Mouse (Mus musculus) embryonic facial prominence, embryonic 12.5 days (tissue): ENCODE measurements at regions not wholly inside any gene's neighbourhood (a gene's known extent, or its start where the extent isn't known, plus 50 kb on each side); places are given as distances from the start of the nearest gene placed in this dataset.

Experiments
- ATAC-seq: fragments of 200-750 bp; cut with Nextera tagmentation; 2 replicates; pipeline ENCODE4 v1.8.0; 2017; ENCODE audit not compliant: insufficient number of reproducible peaks, insufficient read depth, low FRiP score, low TSS enrichment
- H3K27ac ChIP-seq: fragments of 300-500 bp; sonication (generic); 2 replicates; pipeline ENCODE4 v1.5.1; 2016; ENCODE audit warnings: mild to moderate bottlenecking
- H3K27me3 ChIP-seq: fragments of 300-500 bp; sonication (generic); 2 replicates; pipeline ENCODE4 v1.6.1; 2016; ENCODE audit warnings: mild to moderate bottlenecking, moderate library complexity
- H3K36me3 ChIP-seq: fragments of 300-500 bp; sonication (generic); 2 replicates; pipeline ENCODE4 v1.6.1; 2016; ENCODE audit warnings: mild to moderate bottlenecking
- H3K4me1 ChIP-seq: fragments of 300-500 bp; sonication (generic); 2 replicates; pipeline ENCODE4 v1.6.1; 2016
- H3K4me2 ChIP-seq: fragments of 300-500 bp; sonication (generic); replicated peaks from 2 replicates; pipeline ENCODE4 v1.6.1; 2016; ENCODE audit warnings: mild to moderate bottlenecking, moderate library complexity
- H3K4me3 ChIP-seq: fragments of 300-500 bp; sonication (generic); 2 replicates; pipeline ENCODE4 v1.5.1; 2016; ENCODE audit warnings: mild to moderate bottlenecking
- H3K9ac ChIP-seq: fragments of 300-500 bp; sonication (generic); 2 replicates; pipeline ENCODE4 v1.6.1; 2016; ENCODE audit warnings: mild to moderate bottlenecking, moderate library complexity
- H3K9me3 ChIP-seq: fragments of 300-500 bp; sonication (generic); 2 replicates; pipeline ENCODE4 v1.6.1; 2016; ENCODE audit warnings: mild to moderate bottlenecking, moderate library complexity
- WGBS: fragments of 180-500 bp; shearing (Covaris S2); methylation state at CpG from one replicate; pipeline ENCODE4 v1.1.7; 2016; 5-methylcytosine and 5-hydroxymethylcytosine counted together

DNA sequence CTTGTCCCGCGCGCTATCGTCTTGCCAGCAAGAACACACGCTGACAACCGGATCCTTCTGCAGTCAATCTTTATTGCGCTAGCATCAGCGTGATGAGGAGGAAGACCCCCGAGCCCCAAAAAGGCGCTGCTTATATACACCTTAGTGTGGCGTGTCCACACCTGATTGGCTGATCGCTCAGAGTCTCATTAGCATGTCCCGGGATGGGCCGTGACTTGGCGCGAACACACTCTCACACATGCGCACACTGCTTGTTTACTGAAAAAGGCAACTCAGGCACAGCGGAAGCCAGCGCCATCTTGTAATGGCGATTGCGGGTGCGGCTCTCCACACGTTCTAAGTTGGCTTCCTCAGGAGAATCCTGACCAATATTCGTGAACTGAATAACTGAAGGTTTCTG lies 111.5 kb downstream of the Tsen15 start:
- ATAC-seq = no peak
- Histone ChIP-seq H3K4me1 (no peaks in the 10 kb centered on the region), H3K27ac (no peak overlapping the region)

DNA sequence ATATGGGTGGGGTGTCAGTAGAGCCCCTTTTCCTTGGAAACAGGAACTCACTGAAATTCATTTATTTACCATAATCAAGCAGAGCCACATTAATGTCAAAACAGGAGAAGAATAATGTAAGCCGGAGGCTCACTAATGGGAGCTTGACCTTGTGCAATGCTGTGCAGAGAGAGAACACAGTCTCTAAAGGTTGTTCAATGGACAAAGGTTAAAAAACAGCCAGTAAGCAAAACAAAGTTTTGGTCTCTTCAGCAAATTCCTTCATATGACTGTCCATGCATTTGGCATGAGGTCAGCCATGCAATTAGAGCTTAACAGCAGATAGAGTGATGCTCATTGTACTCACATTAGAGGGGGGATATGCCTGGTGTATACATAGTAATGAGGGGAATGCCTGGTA lies 113.1 kb downstream of the Tsen15 start:
- Histone ChIP-seq H3K27me3 (no peaks in the 10 kb centered on the region), H3K4me3 (no peak overlapping the region), H3K36me3 (no peaks in the 10 kb centered on the region), H3K9ac (no peak overlapping the region), H3K4me2 (no peak overlapping the region), H3K27ac (no peak overlapping the region), H3K4me1 (no peaks in the 10 kb centered on the region), H3K9me3 (no peaks in the 10 kb centered on the region)
- no peak for ATAC-seq
- 73% methylated on average over 1 of the region's 1 CpGs for WGBS

More for the DNA sequence above, 111.5 kb downstream of the Tsen15 start:
- Histone ChIP-seq H3K9ac (no peak overlapping the region), H3K36me3 (no peaks in the 10 kb centered on the region), H3K4me3 (no peak overlapping the region), H3K27me3 (no peaks in the 10 kb centered on the region), H3K4me2 (no peak overlapping the region), H3K9me3 (no peaks in the 10 kb centered on the region)
- 96% methylated on average over 24 of the region's 24 CpGs for WGBS

DNA sequence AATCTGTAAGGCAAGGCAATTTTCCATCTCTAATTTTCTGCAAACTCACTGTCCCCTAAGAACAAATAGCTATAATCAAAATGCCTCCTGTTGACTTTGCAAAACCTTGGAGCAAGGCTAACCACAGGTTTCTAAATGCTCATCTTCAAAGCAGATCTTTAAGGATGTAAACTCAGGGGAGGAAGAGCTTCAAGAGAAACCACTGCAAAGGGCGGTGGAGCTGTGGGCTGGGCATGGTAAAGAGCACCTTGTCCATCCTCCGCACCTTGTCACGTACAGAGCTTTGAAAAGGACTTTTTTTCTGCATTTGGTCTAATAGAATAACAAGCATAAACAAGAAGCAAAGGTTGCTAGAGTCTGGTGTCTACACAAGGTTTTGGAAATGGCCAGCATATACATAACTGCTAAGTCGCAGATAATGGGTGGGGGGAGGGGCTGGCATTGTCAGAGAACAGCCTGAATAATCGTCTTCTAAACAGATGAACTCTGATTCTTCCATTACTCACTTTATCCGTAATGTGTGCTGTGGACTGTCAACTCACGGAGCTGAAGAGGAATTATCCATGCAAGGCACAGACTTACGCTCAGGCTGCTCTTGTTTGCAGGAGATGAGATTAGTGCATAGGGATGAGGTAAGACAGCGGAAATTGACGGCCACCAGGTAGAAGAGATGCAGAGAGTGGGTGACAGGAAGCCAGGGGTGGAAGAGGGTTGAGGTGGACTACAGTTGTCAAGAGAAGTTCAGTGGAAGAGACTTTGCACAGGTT lies 116.4 kb downstream of the Tsen15 start:
- Histone ChIP-seq H3K9ac (no peak overlapping the region), H3K4me2 (no peak overlapping the region), H3K27me3 (no peaks in the 10 kb centered on the region), H3K27ac (no peak overlapping the region), H3K9me3 (no peaks in the 10 kb centered on the region), H3K4me1 (no peaks in the 10 kb centered on the region), H3K36me3 (no peaks in the 10 kb centered on the region), H3K4me3 (no peak overlapping the region)
- no peak for ATAC-seq
- 78% methylated on average over 10 of the region's 10 CpGs for WGBS

DNA sequence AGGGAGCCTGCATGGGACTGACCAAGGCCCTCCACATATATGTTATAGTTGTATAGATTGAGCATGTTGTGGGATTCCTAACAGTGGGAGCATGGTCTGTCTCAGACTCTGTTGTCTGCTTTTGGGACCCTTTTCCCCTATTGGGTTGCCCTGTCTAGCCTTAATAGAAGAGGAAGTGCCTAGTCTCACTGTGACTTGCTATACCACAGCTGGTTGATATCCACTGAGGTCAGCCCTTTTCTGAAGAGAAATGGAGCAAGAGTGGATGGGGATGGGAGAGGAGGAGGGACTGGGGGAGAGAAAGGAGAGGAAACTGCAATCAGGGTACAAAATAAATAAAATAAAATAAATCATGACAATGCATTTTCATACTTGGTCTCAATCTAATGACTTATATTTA lies 120.1 kb downstream of the Tsen15 start:
- no peak overlapping the region for H3K4me3 ChIP-seq
- no peak for ATAC-seq

DNA sequence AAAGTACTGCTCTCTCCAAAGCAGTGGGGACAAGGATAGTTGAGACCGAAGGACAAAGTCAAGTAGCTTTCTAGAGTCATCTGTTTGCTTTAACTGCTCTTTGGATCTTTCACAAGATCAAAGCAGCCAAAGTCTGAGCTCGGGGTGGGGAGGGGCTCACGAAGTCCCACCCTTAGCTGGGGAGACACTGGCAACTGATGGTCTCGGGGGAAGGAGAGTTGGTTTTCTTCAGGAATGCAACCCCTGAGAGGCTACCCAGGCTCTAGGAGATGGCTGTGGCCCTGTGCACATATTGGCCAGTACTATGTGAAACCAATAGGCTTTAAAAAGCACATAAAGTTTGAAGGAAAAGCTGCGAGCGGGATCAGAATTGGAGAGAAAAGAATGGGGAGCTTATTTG lies 121.5 kb downstream of the Tsen15 start:
- H3K9ac ChIP-seq = no peak overlapping the region

More for the DNA sequence above, 120.1 kb downstream of the Tsen15 start:
- no peaks in the 10 kb centered on the region for H3K9me3 ChIP-seq
- no peak overlapping the region for H3K9ac ChIP-seq
- no peaks in the 10 kb centered on the region for H3K36me3 ChIP-seq
- no peak overlapping the region for H3K4me2 ChIP-seq
- no peaks in the 10 kb centered on the region for H3K4me1 ChIP-seq
- H3K27me3 ChIP-seq = no peaks in the 10 kb centered on the region
- no peak overlapping the region for H3K27ac ChIP-seq

DNA sequence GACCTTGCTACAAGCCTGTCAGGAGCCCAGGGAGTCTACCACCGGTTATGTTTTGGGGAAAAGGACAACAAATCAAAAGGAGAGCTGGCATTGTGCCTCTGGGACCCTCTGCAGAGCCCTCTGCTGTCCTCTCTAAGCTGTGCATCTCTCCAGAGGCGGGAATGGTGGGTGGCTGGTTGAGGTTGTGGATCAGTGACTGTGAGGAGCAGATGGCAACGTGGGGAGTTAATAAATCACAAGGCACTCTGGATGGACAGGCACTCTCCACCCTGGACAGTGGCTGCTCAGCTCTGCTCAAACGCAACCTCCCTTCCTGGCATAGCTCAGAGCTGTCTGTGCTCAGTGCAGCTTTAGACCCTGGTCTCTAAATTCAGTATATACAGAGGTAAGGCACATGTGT lies 125.0 kb downstream of the Tsen15 start:
- Histone ChIP-seq H3K4me1 (no peaks in the 10 kb centered on the region), H3K27ac (no peak overlapping the region), H3K36me3 (no peaks in the 10 kb centered on the region), H3K9ac (no peak overlapping the region), H3K27me3 (no peaks in the 10 kb centered on the region), H3K4me3 (no peak overlapping the region), H3K4me2 (no peak overlapping the region), H3K9me3 (no peaks in the 10 kb centered on the region)
- no peak for ATAC-seq
- 47% methylated on average over 4 of the region's 4 CpGs for WGBS

More for the DNA sequence above, 121.5 kb downstream of the Tsen15 start:
- Histone ChIP-seq H3K4me2 (no peak overlapping the region), H3K9me3 (no peaks in the 10 kb centered on the region), H3K4me3 (no peak overlapping the region), H3K27me3 (no peaks in the 10 kb centered on the region), H3K27ac (no peak overlapping the region), H3K4me1 (no peaks in the 10 kb centered on the region), H3K36me3 (no peaks in the 10 kb centered on the region)
- 82% methylated on average over 6 of the region's 6 CpGs for WGBS
- ATAC-seq = no peak

DNA sequence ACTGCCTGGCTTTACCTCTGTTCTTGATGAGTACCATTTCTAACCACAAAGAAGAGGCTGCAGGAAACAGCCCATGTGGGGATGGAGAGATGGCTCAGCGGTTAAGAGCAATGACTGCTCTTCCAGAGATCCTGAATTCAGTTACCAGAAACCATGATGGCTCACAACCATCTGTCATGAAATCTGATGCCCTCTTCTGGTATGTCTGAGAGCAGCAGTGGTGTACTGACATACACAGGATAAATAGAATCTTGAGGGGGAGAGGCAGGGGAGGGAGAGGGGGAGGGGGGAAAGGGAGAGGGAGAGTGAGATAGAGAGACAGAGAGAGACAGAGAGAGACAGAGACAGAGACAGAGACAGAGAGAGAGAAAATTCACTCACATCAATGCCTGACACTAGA lies 125.5 kb downstream of the Tsen15 start:
- WGBS = 77% methylated on average over 1 of the region's 1 CpGs

DNA sequence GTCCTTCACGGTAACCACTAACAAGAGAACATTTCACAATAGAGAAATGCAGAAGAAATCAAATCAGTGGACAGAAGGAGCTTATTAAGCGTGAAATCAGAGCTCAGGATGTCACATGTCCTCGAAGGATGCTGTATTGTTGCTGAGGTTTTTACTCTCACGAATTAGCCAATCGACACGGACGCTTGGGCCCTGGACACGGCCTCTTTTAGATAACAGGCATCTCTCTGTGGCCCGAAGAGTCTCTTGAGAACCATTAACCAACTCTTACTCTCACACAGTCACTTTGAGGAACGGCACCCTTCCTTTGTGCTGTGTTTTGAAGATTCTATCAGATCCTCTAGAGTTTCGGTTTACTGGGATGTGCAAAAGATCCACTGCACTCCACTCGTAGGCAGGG lies 128.2 kb downstream of the Tsen15 start:
- ATAC-seq = no peak
- Histone ChIP-seq H3K27ac (no peak overlapping the region), H3K36me3 (no peaks in the 10 kb centered on the region), H3K4me3 (no peak overlapping the region), H3K4me1 (no peaks in the 10 kb centered on the region), H3K9ac (no peak overlapping the region), H3K27me3 (no peaks in the 10 kb centered on the region), H3K4me2 (no peak overlapping the region), H3K9me3 (no peaks in the 10 kb centered on the region)
- WGBS = 59% methylated on average over 12 of the region's 12 CpGs

More for the DNA sequence above, 125.5 kb downstream of the Tsen15 start:
- no peak overlapping the region for H3K4me3 ChIP-seq
- no peaks in the 10 kb centered on the region for H3K27me3 ChIP-seq
- H3K4me2 ChIP-seq = no peak overlapping the region
- H3K27ac ChIP-seq = no peak overlapping the region
- H3K9me3 ChIP-seq = no peaks in the 10 kb centered on the region
- no peak for ATAC-seq
- H3K9ac ChIP-seq = no peak overlapping the region
- no peaks in the 10 kb centered on the region for H3K36me3 ChIP-seq
- no peaks in the 10 kb centered on the region for H3K4me1 ChIP-seq

DNA sequence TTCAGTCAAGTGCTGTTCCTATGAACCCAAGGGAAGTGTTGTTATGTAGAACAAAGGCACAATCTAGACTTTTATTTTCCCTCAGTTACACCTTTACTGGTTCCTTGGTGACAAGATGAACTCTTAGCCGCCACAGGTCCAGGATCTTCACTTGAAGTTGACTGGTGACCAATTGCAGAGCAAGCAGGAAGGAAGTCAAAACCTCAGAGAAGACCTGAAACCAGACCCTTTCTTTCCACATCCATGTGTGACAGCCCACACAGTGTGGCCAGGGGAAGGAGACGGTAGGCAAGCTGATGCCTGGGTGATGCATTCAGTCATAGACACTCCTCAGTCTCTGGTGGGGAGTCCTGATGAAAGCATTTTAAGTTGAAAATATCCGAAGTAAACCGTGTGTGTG lies 132.6 kb downstream of the Tsen15 start:
- Histone ChIP-seq H3K4me1 (no peaks in the 10 kb centered on the region), H3K4me3 (no peak overlapping the region), H3K9ac (no peak overlapping the region), H3K4me2 (no peak overlapping the region), H3K27me3 (no peaks in the 10 kb centered on the region), H3K27ac (no peak overlapping the region), H3K9me3 (no peaks in the 10 kb centered on the region), H3K36me3 (no peaks in the 10 kb centered on the region)
- 73% methylated on average over 4 of the region's 4 CpGs for WGBS
- no peak for ATAC-seq

DNA sequence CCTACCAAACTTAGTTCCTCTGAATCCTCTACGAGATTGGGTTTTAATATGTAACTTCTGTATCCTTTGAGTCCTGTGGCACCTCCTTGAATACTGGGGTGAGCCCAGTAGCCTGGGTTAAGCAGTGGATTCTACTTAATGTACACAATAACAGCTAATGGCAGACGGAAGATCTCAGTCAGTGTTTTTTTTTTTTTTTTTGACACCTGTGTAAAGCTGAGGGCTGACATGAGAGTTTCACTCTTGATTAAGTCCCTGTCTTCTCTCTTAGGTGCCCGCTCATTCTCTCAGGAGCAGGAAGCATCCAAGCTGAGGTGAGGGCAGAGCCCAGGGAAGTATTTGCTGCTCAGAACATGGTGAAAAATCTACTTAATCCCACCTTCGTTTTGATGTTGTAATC lies 133.0 kb downstream of the Tsen15 start:
- H3K27ac ChIP-seq = no peak overlapping the region
- H3K36me3 ChIP-seq = no peaks in the 10 kb centered on the region
- no peaks in the 10 kb centered on the region for H3K4me1 ChIP-seq
- H3K9me3 ChIP-seq = no peaks in the 10 kb centered on the region
- 74% methylated on average over 4 of the region's 4 CpGs for WGBS
- no peak overlapping the region for H3K4me3 ChIP-seq
- no peaks in the 10 kb centered on the region for H3K27me3 ChIP-seq
- no peak overlapping the region for H3K9ac ChIP-seq
- no peak overlapping the region for H3K4me2 ChIP-seq
- ATAC-seq = no peak

DNA sequence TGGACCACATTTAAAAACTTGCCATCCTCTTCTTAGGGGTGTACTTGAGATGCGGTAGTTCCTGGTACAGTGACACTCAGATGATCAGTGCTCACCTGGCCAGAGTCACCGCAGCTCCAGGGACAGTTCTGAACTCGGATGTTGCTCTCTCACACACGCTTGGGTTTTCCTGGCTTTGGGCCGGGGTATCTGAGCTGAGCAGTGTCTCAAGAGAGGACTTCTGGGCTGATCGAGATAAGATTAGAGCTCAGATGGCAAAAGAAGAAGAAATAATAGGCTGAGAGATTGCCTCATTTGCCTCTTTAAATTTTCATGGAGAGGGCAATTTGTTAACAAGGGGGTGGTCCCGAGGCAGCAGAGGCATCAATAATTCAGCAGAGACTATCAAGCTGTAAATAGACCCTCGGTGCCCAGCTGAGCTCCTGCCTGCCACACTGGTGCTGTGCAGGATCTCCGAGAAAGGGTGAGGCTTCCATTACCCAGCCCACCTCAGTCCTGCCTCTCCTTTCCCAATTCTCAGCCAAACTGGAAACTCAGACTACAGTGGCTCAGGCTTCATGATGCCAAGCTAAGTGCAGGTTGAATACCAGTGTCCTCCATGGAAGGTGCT lies 133.7 kb downstream of the Tsen15 start:
- Histone ChIP-seq H3K9ac (no peak overlapping the region), H3K9me3 (no peaks in the 10 kb centered on the region), H3K4me2 (no peak overlapping the region), H3K27ac (no peak overlapping the region), H3K4me3 (no peak overlapping the region), H3K36me3 (no peaks in the 10 kb centered on the region), H3K4me1 (no peaks in the 10 kb centered on the region), H3K27me3 (no peaks in the 10 kb centered on the region)
- 78% methylated on average over 9 of the region's 9 CpGs for WGBS
- ATAC-seq = no peak

DNA sequence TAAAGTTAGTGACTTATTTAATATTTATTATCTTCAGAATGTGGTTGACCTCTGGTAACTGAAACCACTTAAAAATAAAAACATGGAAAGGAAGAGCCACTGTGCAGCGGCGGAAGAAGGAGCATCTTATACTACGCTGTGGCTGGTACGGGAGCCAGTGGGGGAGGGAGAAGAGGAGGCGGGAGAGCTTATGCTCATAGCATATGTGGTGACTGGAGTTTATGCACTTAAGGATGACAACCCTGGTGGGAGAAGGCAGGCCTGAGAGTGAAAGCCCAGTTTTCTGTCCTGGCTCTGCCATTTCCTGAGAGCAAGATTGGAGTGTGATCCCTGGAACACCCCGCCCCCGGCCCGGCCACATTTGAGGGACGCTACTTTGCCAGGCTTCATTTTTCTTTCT lies 145.5 kb downstream of the Tsen15 start:
- H3K9ac ChIP-seq = no peak overlapping the region
- ATAC-seq = no peak
- H3K9me3 ChIP-seq = no peaks in the 10 kb centered on the region
- no peak overlapping the region for H3K4me3 ChIP-seq
- 93% methylated on average over 9 of the region's 9 CpGs for WGBS
- H3K4me2 ChIP-seq = no peak overlapping the region
- H3K27me3 ChIP-seq = no peaks in the 10 kb centered on the region
- H3K27ac ChIP-seq = no peak overlapping the region
- H3K36me3 ChIP-seq = no peaks in the 10 kb centered on the region
- no peaks in the 10 kb centered on the region for H3K4me1 ChIP-seq
